Comparison of ENCODE assay signal across 10 mouse cellular contexts in the genomic region with DNA sequence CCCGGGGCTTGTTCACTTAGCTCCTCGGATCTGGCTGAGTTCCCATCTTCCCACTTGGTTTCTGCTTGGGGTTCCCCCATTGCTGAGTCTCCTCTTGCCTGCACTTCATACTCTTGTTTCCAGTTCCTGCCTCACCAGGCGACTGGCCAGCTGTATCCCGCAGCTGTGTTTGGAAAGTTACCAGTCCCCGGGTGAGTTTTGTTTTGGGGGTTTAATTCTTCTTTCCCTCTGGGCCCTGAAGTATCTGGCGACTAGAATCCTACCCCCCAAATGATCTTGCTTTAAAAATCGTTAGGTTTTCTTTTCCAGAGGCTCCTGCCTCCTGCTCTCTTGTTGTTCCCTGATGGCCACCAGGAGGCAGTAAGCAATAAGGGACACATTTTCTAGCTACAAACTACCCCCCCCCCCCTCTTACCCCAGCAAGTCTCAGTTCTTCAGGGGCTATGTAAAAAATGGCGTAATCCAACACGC. TPM values are rescaled to one million over a fixed set of nuclear protein-coding genes. Genes with fewer than 3 reads are reported as not detected.
DNase-seq lines count a peak whose midpoint lies in the region; ATAC-seq and TF ChIP-seq lines count a peak whose summit lies in the region.
"Had no signal": no experiment of that assay in that cellular context is flagged by ENCODE, and none has a peak within 500 bp of the region (broad histone marks: within the 10 kb centered on the region; RNA-seq: fewer than 3 reads in every experiment).

No protein-coding gene starts in this region.

- H3K36me3 ChIP-seq in heart, postnatal 0 days (replicated peaks; ENCODE audit: control insufficient read depth, insufficient read depth, low read length): no peaks in the 10 kb centered on the region
- no peaks in the 10 kb centered on the region for H3K36me3 ChIP-seq in heart, embryonic 12.5 days
- peaks cover 64% of the 10 kb centered on the region for H3K36me3 ChIP-seq in E14TG2a.4 (ENCODE audit: insufficient read depth, low read length)
- H3K36me3 ChIP-seq in hindbrain, embryonic 12.5 days: no peaks in the 10 kb centered on the region
- H3K36me3 ChIP-seq: heart, embryonic 13.5 days had no signal

- H3K9me3 ChIP-seq in heart, postnatal 0 days (replicated peaks; ENCODE audit: control insufficient read depth, low read length): no peaks in the 10 kb centered on the region
- H3K9me3 ChIP-seq in heart, embryonic 12.5 days (replicated peaks): peaks cover 6% of the 10 kb centered on the region
- H3K9me3 ChIP-seq in E14TG2a.4 (ENCODE audit: low read length): peaks cover 4% of the 10 kb centered on the region; the same call in 1 of the 2 replicates
- no peaks in the 10 kb centered on the region for H3K9me3 ChIP-seq in hindbrain, embryonic 12.5 days (replicated peaks)
- H3K9me3 ChIP-seq: heart, embryonic 13.5 days had no signal

- H3K4me2 ChIP-seq in heart, postnatal 0 days (ENCODE audit: low read depth, low read length): no peak overlapping the region
- H3K4me2 ChIP-seq in heart, embryonic 12.5 days: no peak overlapping the region
- no peak overlapping the region for H3K4me2 ChIP-seq in hindbrain, embryonic 12.5 days (replicated peaks)
- H3K4me2 ChIP-seq: heart, embryonic 13.5 days had no signal

- DNase-seq in heart, postnatal 0 days (ENCODE audit: low spot score): no peak
- no peak for DNase-seq in brain, embryonic 14.5 days (ENCODE audit: low read depth)
- DNase-seq in layer of hippocampus, adult 9-11 months: peak; percentile 44
- DNase-seq in retina, postnatal 1 day: no peak

- 33% methylated on average over 9 of the region's 9 CpGs for WGBS in heart, postnatal 0 days
- 46% methylated on average over 9 of the region's 9 CpGs for WGBS in heart, embryonic 12.5 days
- 54% methylated on average over 9 of the region's 9 CpGs for WGBS in hindbrain, embryonic 12.5 days

- no peak overlapping the region for H3K27ac ChIP-seq in heart, postnatal 0 days (ENCODE audit: low read depth)
- no peak overlapping the region for H3K27ac ChIP-seq in heart, embryonic 12.5 days (ENCODE audit: poor library complexity, severe bottlenecking)
- H3K27ac ChIP-seq in hindbrain, embryonic 12.5 days: no peak overlapping the region
- H3K27ac ChIP-seq: heart, embryonic 13.5 days had no signal

- ATAC-seq in heart, postnatal 0 days (ENCODE audit: insufficient read depth, low read depth): no peak
- no peak for ATAC-seq in heart, embryonic 12.5 days (ENCODE audit: insufficient number of reproducible peaks, low FRiP score)
- no peak for ATAC-seq in hindbrain, embryonic 12.5 days (ENCODE audit: low FRiP score)
- no peak for ATAC-seq in inflammation-experienced regulatory T-cells, adult 6 months

- H3K4me3 ChIP-seq in heart, postnatal 0 days (ENCODE audit: low read depth, low read length): no peak overlapping the region
- H3K4me3 ChIP-seq in heart, embryonic 12.5 days: no peak overlapping the region
- H3K4me3 ChIP-seq in E14TG2a.4 (replicated peaks; ENCODE audit: low read length): no peak overlapping the region
- no peak overlapping the region for H3K4me3 ChIP-seq in hindbrain, embryonic 12.5 days
- H3K4me3 ChIP-seq: heart, embryonic 13.5 days had no signal

- H3K27me3 ChIP-seq in heart, postnatal 0 days (ENCODE audit: control insufficient read depth, insufficient read depth, low read length): no peaks in the 10 kb centered on the region
- H3K27me3 ChIP-seq in heart, embryonic 12.5 days (replicated peaks): peaks cover 5% of the 10 kb centered on the region; the same call in 1 of the 2 replicates
- H3K27me3 ChIP-seq in E14TG2a.4 (ENCODE audit: insufficient read depth, low read length): no peaks in the 10 kb centered on the region
- peaks cover 2% of the 10 kb centered on the region; the same call in 1 of the 2 replicates for H3K27me3 ChIP-seq in hindbrain, embryonic 12.5 days
- H3K27me3 ChIP-seq: heart, embryonic 13.5 days had no signal

- no peak for TF ChIP-seq POLR2A in brain, embryonic 14.5 days (IDR thresholded peaks at IDR 0.05; ENCODE audit: borderline replicate concordance, extremely low read depth, insufficient read depth, insufficient read length, poor library complexity, severe bottlenecking)

- TF ChIP-seq EP300 in heart, postnatal 0 days (IDR thresholded peaks at IDR 0.05; ENCODE audit: low read depth): no peak

- no peak overlapping the region for H3K9ac ChIP-seq in heart, postnatal 0 days (replicated peaks; ENCODE audit: low read depth, low read length)
- H3K9ac ChIP-seq in heart, embryonic 12.5 days: no peak overlapping the region
- H3K9ac ChIP-seq in hindbrain, embryonic 12.5 days: no peak overlapping the region
- H3K9ac ChIP-seq: heart, embryonic 13.5 days had no signal

- peak; percentile 44 for TF ChIP-seq CTCF in heart, postnatal 0 days (IDR thresholded peaks at IDR 0.05; ENCODE audit: low read depth)
- TF ChIP-seq CTCF in E14TG2a.4 (conservative IDR thresholded peaks at IDR 0.05; ENCODE audit: low read length): peak; percentile 86
- TF ChIP-seq CTCF in brain, embryonic 14.5 days (IDR thresholded peaks at IDR 0.05; ENCODE audit: borderline replicate concordance, extremely low read depth, insufficient read depth, insufficient read length): peak; percentile 10; the same call in 1 of the 2 replicates

- H3K4me1 ChIP-seq in heart, postnatal 0 days (ENCODE audit: control insufficient read depth, insufficient read depth): no peaks in the 10 kb centered on the region
- no peaks in the 10 kb centered on the region for H3K4me1 ChIP-seq in heart, embryonic 12.5 days (replicated peaks)
- H3K4me1 ChIP-seq in E14TG2a.4 (replicated peaks; ENCODE audit: low read depth, low read length): peaks cover 9% of the 10 kb centered on the region
- H3K4me1 ChIP-seq in hindbrain, embryonic 12.5 days: no peaks in the 10 kb centered on the region
- H3K4me1 ChIP-seq: heart, embryonic 13.5 days had no signal

RNA-seq across cellular contexts. Expression of a gene that starts 57.3 kb away (rescaled TPM):
- 1.3 and 4.7 TPM in 2 replicates for total RNA-seq in heart, postnatal 0 days (2014; rRNA removed; ENCODE audit: low replicate concordance)
- polyA plus RNA-seq in heart, postnatal 0 days (2015; fragmentation: Nextera tagmentation; extraction: Ambion mirVana): 0.43 and 0.44 TPM in 2 replicates
- polyA plus RNA-seq in heart, embryonic 12.5 days (2016; fragmentation: Nextera tagmentation; extraction: Ambion mirVana): 0.13 and 0.15 TPM in 2 replicates
- polyA plus RNA-seq in brain, embryonic 14.5 days (2012; rRNA removed): 0.25 and 0.49 TPM in 2 replicates
- polyA plus RNA-seq in hindbrain, embryonic 12.5 days (2016; fragmentation: Nextera tagmentation; extraction: Ambion mirVana): not detected in 2 replicates
- under 1 TPM in 2 of 3 experiments, not detected in 1; 0.08 to 0.18 TPM for polyA plus RNA-seq in inflammation-experienced regulatory T-cells, adult 6 months (2017; shearing (Covaris generic))
- polyA plus RNA-seq: liver, embryonic 16.5 days had no signal

Comparison
In these comparisons a context has a peak if more than half of its experiments do, and no peak if none do; other contexts are left out.
1. CTCF ChIP-seq: peak in every context shown above with its lines; median percentile 86 in E14TG2a.4; 44 in heart, postnatal 0 days; 10 in brain, embryonic 14.5 days.